Mouse (Mus musculus): ENCODE measurements around the gene Zfp110.
"Not testable (repeated sequence)": the region's sequence is repeated elsewhere in the genome, so short reads cannot be mapped to it uniquely, and the experiment has no call there.

Zfp110 gene

DNA sequence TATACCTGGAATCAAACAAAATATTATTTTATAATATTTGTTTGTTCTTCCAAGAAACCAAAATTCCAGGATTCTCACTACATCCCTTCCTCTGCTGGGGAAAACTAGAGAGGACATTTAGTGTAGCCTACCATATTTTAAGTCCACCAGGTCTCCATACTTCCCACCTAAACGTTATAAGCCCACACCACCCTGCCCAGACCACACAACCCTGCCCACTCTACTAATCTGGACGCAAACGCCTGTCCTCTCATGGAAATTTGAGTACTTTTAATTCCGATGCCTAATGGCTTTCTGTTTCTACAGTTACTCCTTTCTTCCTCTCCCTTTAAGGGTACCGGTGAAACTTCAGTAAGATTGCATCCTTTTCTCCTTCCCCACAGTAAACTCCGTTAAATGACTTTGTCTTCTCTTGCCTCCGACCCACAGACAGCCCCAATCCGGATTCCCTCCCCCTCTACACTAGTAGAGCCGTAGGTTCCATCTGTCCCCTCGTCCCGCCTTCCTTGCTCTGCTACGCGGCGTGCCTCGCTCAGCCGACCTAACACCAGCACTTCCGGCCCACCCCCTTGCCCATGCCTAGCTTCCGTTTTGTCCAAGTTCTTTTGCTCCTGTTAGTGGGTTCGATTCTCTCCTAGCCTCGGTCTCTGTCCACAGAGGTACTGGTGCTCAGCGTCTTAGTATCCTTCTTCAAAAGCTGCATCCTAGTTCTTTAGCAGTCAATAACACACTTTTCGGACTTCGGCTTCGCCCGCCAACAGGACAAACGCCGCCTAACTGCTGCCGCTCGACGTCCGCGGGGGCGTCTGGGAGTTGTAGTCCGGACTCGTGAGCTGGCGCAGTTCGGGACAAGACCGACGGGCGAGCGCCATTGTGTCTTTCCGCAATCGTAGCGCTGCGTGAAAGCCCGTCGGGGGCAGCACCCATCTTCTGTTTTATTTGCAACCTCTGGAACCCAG, at the start of gene Zfp110:
TSS of gene Zfp110 (plus strand) at position 600 of the 959 bp plus-strand sequence.
- peak; percentile 79 for DNase-seq (ENCODE audit: low read depth, low spot score)

DNA sequence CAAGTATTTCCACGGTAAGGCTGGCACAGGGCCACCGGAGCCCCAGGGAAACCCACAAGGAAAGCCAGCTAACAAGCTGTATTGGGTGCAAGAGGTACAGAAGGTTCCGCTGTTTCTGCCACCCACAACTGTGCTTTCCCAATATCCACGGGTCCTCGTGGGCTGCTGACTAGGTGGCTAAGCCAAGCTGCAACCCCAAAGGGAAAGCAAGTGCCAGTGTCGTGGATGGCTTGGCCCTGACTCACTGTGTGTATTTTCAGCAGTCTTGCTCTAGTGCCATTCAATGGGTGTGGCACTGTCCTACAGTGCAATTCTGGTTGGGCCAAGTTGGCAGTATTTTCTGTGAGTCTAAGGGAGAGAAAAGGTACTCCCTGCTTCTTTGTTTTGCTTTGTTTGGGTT, 47.2 kb upstream of the Zfp110 start:
- no peak for DNase-seq (ENCODE audit: low read depth, low spot score)

DNA sequence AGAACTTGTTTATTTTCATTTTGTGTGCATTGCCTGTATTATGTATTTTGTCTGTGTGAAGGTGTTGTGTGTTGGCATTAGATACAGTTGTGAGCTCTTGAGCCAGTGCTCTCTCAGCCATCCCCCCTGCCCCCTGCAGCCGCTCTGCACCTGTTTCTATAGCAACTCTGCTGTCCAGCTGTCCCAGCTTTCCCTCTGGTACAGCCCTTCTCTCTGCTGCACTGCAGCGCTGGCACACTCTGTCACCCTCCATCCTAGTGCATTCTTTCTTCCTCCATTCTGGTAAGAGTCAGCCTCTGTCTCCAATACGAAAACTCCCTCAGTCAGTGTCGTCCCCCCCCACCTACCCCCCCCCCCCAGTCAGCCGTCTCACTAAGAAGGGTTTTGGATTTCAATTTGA, 46.5 kb upstream of the Zfp110 start:
- no peak for DNase-seq (ENCODE audit: low read depth, low spot score)

DNA sequence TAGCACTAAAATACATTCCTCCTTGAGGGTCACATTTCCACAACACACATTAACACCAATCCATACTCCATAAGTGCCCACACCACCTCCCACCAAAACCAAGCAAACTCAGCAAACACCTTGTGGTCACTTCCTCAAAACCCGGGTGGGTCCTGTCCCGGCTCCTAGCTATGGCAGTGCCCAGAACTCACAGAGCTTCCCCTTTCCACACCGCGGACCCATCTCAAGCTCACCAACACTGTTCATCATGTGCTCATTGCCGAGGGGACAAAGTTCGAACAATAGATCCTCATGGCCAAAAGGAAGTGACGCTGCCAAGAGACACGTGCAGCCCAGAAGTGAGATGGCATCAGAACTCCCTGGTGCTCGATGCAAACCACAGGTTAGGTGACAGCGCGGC, 41.9 kb upstream of the Zfp110 start:
- not testable (repeated sequence) for DNase-seq (ENCODE audit: low read depth, low spot score)

DNA sequence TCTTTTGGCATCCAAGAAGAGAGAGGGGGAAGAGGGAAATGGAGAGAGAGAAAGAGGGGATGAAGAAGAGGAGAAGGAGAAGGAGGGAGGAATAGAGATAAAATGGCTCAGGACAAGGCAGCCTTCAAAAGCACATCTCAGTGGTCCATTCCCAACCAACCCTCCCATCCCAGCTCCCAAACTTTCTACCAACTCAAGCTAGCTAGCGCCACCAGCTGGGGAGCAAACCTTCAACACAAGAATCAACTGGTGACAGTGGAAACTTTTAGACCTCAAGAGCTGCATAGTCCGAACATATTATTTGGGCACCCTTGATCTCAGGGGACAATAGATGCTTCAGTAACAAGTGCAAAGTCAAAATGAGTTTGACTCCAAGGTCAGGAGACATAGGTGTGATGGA, 36.6 kb upstream of the Zfp110 start:
- no peak for DNase-seq (ENCODE audit: low read depth, low spot score)

DNA sequence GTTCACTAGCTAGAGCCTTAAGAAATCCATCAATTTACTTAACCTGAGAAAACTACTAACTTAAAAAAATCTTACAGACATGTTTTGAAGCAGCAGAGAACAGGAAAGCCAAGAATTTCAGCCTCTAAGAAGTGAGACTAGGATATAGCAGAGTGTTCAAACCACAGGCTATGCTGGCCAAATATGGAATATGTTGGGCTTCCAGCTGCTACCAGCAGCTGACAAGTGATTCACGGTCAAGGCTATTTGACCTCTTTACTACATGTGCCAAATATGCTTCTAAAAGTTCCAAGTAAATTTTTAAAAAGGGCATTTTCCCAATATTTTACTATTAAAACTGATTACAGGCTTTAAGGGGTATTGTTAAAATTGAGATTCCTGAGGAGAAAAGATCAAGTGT, 35.0 kb upstream of the Zfp110 start:
- no peak for DNase-seq (ENCODE audit: low read depth, low spot score)

DNA sequence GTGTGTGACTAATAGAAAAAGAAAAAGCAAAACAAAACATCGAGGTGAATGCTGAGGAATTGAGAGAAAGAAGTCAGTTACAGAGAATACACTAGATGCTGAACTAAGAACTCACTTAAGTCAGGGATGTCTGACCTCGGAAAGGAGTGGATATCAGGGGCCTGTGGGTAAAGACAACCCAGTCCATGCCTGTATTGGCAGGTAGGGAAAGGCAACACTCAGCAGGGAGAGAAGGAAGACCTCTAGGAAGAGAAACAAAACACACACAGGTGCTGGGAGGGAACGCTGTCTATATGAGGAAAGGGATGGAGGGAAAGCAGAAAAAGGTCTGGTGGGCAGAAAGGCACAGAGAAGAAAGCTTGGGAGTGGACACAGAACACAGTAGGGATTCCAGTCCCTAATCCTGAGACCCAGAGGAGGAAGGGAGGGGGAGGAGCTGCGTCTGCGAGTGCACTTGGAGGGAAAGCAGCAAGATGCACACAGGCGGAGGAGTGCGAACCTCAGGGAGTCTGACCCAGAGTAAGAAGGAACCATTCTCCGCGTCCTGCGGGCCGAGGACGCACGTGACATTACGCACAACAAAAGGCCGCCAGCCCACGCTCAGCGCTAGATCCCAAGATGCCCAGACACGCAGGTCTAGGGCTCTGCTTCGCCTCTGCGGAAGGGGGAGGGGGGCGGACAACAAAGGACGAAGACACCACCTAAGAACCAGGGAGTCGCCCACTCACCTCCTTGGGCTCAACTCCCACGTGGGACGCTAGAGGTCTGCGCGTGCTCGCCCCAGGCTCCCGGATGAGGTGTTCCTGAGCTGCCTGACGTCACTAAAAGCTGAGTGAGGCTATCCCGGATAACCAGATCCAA, 31.5 kb upstream of the Zfp110 start, which contains the start of gene Zscan18:
TSS of gene Zscan18 (minus strand) at position 770 of the 861 bp plus-strand sequence.
- peak; percentile 71 for DNase-seq (ENCODE audit: low read depth, low spot score)

DNA sequence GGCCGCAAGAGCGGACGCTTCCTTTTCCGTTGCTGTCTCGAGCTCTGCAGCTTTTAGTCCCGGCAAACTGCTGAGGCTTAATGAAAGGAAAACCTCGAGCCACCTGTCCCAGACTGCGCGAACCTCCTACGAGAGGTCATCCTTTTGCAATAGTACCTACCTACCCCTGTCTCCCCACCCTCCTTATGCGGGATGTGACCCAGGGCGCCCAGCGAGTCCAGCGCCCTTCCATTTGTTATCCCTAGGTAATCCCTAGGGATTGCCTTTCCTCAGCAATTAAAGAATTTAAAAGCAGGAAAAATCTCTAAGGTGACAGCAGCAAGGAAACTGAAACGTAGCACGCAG, 30.9 kb upstream of the Zfp110 start:
- DNase-seq (ENCODE audit: low read depth, low spot score): no peak

DNA sequence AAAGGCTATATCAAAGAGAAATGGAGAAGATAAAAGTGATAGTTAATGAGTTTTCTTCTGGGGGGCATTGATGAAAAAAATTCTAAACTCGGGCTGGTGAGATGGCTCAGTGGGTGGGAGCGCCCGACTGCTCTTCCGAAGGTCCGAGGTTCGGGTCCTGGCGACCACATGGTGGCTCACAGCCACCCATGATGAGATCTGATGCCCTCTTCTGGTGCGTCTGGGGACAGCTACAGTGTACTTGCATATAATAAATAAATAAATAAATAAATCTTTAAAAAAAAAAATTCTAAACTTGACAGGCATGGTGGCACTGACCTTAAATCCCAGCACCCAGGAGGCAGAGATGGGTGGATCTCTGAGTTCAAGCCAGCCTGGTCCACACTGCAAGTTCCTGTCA, 19.0 kb upstream of the Zfp110 start:
- no peak for DNase-seq (ENCODE audit: low read depth, low spot score)

DNA sequence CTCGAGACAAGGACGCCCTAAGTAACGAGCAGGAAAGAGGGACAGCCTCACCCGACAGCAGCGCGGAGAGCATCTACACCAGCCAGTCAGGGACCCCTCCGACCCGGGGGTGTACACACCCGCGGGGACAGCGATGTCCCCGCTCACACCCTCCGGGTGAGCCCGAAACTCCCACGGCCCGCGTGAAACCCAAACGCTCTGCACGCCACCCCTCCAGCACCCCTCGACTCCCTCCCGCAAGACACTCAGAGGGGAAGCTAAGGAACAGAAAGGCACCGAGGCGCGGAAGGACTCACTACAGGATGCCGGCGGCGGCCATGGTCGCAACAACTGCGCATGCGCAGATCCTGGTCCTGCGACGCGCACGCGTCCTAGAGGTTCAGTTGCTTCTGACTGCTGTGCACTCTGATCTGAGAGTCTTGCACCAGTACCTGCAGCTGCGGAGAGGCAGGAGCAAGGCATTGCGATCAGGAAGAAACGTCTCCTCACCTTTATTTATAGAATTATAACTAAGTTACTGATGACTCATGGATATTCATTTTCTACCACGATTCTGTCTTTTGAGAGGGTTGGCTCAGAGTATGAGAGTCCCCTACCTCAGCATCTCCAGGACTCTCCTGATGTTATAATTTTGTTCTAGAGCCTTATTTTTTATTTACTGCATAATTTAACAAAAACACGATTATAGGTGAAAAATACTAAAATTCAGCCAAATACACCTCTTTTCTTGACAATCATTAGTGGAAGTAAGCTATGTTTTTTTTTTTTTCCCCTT, 15.9 kb upstream of the Zfp110 start, which contains the start of gene Zfp329:
TSS of gene Zfp329 (minus strand) at position 338 of the 775 bp plus-strand sequence.
- peak; percentile 93 for DNase-seq (ENCODE audit: low read depth, low spot score)

DNA sequence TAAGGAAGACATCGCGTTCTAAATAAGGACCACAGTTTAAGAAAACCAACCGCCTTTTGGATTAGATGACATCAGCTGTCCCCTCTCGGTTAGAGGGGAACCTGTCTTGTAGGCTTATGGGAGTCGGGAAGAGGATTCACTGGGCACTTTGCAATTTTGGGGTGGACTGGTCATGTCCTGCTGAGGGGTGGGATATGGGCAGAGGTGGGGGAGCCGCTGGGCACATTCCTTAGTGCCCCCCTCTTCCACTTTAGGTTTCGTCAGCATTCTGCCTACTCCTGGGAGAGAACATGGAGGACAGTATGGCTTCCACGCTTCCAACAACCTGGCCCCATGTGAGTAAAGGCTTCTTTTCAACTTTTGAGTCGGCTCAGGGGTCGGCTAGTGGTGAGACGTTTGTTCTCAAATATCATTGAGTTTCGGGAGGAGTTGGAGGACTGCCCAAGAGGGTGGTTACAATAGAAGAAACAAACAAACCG, 671 bp downstream of the Zfp110 start:
- no peak for DNase-seq (ENCODE audit: low read depth, low spot score)

DNA sequence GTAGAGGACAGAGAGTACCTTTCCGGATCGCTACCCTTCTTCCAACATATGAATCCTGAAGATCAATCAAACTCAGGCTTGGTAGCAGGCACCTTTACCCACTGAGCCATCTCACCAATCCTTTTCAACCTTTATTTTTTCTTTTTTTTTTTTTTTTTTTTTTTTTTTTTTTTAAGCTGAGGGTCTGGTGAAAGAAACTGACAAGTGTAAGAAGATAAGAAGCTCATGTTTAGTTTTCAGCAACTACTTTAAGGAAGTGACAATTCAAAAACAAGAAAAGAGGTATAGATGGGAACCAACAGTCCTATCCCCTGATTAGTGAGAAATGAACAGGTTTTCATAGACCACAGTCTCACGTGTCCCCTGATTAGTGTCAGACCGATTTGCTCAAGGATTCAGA, 1.2 kb downstream of the Zfp110 start:
- no peak for DNase-seq (ENCODE audit: low read depth, low spot score)

DNA sequence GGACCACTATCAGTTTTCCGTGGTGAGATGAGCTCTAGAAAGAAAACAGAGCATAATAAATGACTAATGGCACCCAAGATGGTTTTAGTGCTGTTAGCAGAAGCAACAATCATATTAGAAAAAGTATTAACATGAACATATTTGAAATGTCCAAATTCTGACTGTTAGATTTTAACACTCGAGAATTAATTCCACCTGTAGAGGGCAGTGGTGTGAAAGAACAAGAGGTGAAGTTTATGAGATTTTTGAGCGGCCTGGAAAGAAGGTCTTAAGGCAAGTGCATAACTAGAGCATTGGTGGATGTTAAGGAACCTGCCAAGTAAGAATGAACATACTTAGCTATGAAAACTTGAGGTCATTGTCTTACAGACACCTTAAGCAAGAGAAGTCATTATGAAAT, 39.7 kb downstream of the Zfp110 start:
- no peak for DNase-seq (ENCODE audit: low read depth, low spot score)

DNA sequence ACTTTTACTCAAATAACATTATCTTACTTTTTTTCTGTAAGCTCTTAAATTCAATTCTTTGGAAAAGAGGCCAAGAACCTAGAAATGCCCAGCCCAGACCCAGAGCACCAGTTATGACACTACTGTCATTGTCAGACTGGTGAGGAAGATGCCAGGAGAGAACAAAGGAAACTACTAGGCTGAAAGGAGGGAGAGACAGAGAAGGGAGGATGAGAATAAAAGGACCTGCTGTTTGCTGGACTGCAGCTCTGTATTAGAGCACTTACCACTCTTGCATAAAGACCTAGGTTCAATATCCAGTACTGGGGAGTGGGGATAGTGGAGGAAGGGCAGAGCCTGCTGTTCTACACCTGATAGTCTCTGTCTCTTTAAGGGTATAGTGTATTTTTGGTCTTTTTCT, 45.5 kb downstream of the Zfp110 start:
- DNase-seq (ENCODE audit: low read depth, low spot score): no peak

DNA sequence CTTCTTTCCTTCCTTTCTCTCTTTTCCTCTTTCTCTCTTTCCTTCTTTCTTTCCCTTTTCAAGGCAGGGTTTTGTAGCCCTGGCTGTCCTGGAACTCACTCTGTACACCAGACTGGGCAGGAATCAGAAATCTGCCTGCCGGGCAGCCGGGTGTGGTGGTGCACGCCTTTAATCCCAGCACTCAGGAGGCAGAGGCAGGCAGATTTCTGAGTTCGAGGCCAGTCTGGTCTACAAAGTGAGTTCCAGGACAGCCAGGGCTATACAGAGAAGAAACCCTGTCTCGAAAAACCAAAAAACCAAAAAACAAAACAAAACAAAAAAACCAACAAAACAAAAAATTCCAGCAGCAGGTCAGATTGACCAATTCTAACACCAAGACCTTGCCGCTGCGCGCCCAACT, 45.9 kb downstream of the Zfp110 start:
- not testable (repeated sequence) for DNase-seq (ENCODE audit: low read depth, low spot score)

DNA sequence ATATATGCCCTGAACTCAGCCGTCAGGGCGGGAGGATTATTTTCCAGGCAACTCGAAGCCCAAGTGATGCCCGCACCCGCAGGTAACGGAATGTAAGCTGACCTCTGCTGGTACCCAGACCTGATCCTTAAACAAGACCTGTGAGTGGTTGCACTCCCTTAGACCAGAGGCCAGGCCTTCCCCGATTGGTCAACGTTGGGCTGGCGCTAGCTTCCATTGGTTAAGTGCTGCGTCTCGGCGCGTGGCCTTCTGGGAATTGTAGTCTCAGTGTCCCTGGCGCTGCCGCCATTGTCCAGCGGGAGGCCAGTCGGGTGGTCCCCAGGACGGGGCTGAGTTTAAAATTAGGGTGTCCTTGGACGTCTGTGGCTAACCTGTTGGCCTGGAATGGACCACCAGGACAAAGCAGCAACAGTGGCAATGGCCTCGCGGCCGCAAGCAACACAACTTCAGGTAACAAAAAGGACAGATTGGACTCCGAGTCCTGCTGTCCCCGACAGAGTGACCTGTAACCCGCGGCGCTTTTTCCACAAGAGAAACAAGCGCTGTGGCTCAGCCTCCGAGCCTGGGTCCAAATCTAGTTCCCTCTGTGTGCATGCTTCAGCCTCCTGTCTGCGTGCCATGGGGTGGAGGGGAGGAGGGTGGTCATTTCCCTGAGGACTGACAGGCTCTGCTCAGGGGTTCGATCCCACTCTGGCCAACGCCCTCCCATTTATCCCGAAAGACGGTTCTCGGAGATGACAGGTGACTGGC, 46.5 kb downstream of the Zfp110 start, which contains the start of gene Zfp128:
TSS of gene Zfp128 (plus strand) at position 267 of the 750 bp plus-strand sequence.
- DNase-seq (ENCODE audit: low read depth, low spot score): peak; percentile 92

DNA sequence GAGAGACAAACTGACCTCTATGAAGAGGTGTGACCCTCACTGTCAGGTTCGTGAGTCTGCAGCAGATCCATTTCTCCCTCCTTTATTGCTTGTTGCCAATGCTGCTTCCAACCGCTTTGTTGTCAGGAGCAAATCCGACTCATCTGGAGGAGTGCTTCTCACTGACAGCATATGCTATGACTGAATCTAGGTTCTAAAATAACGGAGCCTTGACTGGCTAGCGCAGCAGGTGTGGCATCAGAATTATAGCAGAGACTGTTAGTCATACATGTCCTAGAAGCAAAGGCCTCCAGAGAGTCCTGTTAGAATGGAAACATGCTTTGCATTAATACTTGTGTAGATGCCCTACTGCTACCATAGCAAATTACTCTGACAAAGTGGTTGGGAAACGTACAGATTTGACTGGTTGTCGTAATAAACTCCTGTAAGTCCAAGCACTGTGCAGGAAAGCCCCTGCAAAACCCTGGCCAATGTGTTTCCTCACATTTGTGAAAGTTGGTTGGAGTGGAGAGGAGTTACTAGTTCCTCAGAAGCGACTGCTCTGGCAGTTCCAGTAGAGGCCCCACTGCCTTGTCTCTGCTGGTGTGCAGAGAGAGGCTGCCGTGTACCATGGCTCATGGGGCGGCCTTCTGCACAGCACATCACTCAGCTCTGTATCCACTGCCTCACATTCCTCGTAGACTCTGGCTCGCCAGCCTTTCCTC, 52.2 kb downstream of the Zfp110 start:
- DNase-seq (ENCODE audit: low read depth, low spot score): no peak

DNA sequence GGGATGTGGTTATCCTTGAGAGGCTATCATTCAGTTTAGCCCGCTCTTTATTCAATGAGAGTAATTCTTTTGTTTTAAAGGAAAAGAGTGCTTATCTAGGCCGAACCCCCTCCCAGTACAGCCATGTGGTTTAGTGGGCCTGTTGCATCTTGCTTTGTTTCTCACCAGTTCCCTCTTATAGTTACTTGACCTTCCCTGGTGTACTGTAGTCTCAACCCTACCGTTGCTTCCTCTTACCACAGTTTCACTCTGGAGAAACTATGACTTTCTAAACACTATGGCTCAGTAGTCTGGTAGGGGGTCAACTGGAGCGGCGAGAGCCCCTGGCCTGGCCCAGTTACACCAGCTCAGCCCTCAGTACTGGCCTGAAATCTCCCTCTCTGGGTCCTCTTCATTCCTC, 53.0 kb downstream of the Zfp110 start:
- DNase-seq (ENCODE audit: low read depth, low spot score): no peak

DNA sequence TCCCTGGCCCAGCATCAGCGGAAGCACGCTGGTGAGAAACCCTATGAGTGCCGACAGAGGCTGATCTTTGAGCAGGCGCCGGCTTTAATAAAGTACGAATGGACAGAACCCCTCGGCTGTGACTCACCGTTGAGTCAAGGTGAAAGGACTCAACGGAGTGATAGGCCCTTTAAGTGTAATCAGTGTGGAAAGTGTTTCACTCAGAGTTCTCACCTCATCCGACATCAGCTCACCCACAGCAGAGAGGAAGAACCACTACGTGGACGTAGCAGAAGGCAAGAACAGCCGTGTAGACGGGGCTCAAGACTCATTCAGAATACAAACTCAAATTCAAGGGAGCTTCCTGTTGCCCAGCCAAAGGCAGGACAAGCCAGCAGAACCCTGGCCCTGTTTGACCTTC, 56.4 kb downstream of the Zfp110 start:
- DNase-seq (ENCODE audit: low read depth, low spot score): no peak

DNA sequence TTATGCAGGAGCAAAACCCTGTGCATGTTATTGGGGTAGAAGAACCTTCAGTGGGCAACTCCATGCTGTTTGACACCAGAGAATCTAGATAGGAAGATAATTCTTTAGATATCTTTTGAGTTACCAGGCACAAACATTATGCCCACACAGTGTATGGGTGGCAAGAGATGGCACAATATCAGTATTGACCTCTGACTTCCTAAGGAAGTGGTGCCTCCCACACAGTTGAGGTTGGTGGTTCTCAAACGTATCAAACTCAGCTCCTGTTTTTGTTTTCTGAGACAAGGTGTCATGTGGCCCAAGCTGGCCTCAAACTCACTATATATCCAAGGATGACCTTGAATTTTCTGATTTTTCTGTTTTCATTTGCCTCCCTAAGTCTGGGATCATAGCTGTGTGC, 56.8 kb downstream of the Zfp110 start:
- DNase-seq (ENCODE audit: low read depth, low spot score): no peak
